Mouse (Mus musculus) myocyte (in vitro differentiated cells): ENCODE results near the gene H2al1i.
"Not testable (repeated sequence)": the region's sequence is repeated elsewhere in the genome, so short reads cannot be mapped to it uniquely, and the experiment has no call there.

Experiments used
- CEBPB ChIP-seq: IDR thresholded peaks from 2 replicates; pipeline ENCODE4 v1.6.1; 2011; ENCODE audit warnings: mild to moderate bottlenecking, moderate library complexity; ENCODE audit not compliant: poor library complexity, insufficient read depth, severe bottlenecking
- E2F4 ChIP-seq: IDR thresholded peaks from one replicate; pipeline ENCODE4 v1.6.1; 2011; ENCODE audit warnings: mild to moderate bottlenecking, control low read depth, moderate library complexity; ENCODE audit not compliant: insufficient read depth
- MAX ChIP-seq: IDR thresholded peaks from one replicate; pipeline ENCODE4 v1.6.1; 2011; ENCODE audit warnings: low read depth, mild to moderate bottlenecking, control low read depth
- MYOD1 ChIP-seq, 3 experiments: IDR thresholded peaks; one replicate each; pipeline ENCODE4 v1.6.1; 2011; ENCODE audit warnings: control low read depth in 2 of 3, low read depth in 2 of 3, mild to moderate bottlenecking in 2 of 3, moderate library complexity in 1 of 3; ENCODE audit not compliant: insufficient read length in 2 of 3, control insufficient read depth in 1 of 3
- POLR2A ChIP-seq: IDR thresholded peaks from one replicate; pipeline ENCODE4 v1.6.1; 2011; ENCODE audit warnings: low read depth, mild to moderate bottlenecking, control low read depth, moderate library complexity; ENCODE audit not compliant: insufficient read length
- POLR2AphosphoS2 ChIP-seq: IDR thresholded peaks from one replicate; pipeline ENCODE4 v1.6.1; 2011; ENCODE audit warnings: low read depth, control low read depth; ENCODE audit not compliant: insufficient read length
- SRF ChIP-seq: IDR thresholded peaks from one replicate; pipeline ENCODE4 v1.6.1; 2011; ENCODE audit warnings: low read depth; ENCODE audit not compliant: control insufficient read depth, insufficient read length
- TCF12 ChIP-seq: IDR thresholded peaks from one replicate; pipeline ENCODE4 v1.6.1; 2011; ENCODE audit warnings: mild to moderate bottlenecking, control low read depth; ENCODE audit not compliant: poor library complexity, insufficient read depth, severe bottlenecking
- TCF3 ChIP-seq: IDR thresholded peaks from one replicate; pipeline ENCODE4 v1.6.1; 2011; ENCODE audit warnings: low read depth, control low read depth; ENCODE audit not compliant: insufficient read length
- USF1 ChIP-seq: IDR thresholded peaks from one replicate; pipeline ENCODE4 v1.6.1; 2011; ENCODE audit warnings: low read depth, mild to moderate bottlenecking, control low read depth, moderate library complexity

DNA sequence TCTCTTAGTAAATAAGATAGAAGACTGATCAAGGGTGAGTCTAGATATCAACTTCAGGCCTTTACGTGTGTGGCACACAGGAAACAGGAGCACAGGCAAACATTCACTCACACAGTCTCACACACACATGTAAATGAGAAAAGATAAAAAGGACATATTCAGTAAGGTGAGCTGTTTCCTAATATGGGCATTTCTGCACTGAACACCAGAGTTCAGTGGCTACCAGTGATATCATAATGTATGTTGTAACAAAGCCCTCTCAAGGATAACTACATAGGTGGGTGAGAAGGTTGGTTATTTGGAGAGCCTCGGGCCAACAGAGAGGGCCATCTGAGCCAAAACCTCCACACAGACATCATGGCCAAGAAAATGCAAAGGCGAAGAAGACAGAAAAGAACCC, 22.3 kb upstream of the H2al1i start, which contains the start of gene H2al1b:
- not testable (repeated sequence) for TF ChIP-seq MYOD1 (IDR thresholded peaks at IDR 0.05; ENCODE audit: control insufficient read depth in 1 of 3, insufficient read length in 2 of 3, low read depth in 2 of 3); POLR2A; USF1; MAX; CEBPB; TCF12; E2F4; POLR2AphosphoS2; SRF; TCF3
